Mouse (Mus musculus) left cerebral cortex, postnatal 25 days (tissue): ENCODE measurements at regions not wholly inside any gene's neighbourhood (a gene's known extent, or its start where the extent isn't known, plus 50 kb on each side); places are given as distances from the start of the nearest gene placed in this dataset.

ENCODE experiments used
- DNase-seq, 2 experiments: peaks; one replicate each; pipeline ENCODE4 v3.0.0; 2022; ENCODE audit warnings: low spot score in 2 of 2, mixed read lengths in 1 of 2
- intact Hi-C: fragments of 180-260 bp; cut with DNase I; formaldehyde crosslinking; loops from one replicate; pipeline ENCODE4 v1.15.1; 2025

DNA sequence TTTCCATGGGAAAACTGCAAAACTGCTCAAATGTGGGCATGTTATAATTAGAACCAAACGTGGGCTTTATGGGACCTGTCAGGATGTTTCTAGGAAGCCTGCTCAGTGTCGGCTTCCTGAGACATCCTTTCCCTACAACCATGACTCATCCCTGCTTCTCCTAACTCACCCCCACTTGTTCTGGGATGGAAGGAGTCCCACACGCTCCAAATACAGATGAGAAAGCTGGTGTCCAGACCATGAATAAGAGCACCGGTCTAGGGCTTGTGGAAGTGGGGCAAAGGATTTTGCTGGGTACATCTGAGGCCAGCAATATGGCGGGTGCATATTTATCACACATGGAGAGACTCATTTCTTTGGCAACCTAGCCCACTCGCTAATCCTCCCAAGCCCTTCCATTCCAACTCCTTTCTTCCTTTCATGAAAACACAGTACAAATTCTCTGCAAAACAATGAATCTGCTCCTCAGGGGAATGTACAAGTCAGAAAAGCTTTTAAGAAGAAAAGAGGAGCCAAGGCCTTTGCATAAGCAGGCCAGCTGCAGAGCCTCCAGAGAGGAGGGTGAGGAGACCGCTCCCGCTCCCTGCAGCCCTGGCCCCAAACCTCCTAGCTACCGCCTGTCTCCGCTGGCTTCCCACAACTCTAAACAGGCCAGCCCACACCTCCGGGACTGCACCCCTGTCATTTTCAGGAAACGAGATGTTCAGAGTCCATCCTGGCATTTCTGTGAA is 103.1 kb upstream of the Spred1 start:
- DNase-seq: peak; percentile 56 to 96
- intact Hi-C loops: loop anchor here (1.0 to 2.0 kb wide), 4 partner anchors 43 to 104 kb away; no protein-coding TSS in a partner anchor

DNA sequence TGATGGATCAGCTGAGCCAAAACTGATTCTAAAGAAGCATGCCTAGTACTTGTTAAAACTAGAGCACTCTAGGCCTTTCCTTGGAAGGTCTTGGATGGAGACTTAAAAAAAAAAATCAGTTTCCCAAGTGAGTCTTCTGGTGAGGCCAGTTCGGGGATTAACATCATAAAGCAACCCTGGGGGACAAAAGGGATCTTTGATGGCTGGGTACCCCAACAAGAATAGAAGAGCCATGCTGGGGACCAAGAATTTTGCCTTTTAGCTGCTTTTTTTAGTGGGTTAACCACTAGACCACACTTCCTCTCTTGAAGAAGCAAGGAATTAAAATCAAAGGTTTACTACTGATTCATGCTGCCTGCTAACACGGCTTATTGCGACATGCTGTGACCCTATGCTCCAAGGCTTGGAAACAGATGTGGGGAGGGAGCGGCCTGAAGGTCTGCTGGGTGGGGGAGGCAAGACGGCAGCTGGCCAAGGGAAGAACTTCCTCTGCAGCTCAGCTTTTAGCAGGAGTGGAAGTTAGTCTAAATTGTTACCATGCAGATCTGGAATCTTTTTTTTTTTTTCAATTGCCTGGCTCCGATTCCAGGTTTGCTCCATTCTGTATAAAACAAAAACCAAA is 102.1 kb upstream of the Spred1 start:
- intact Hi-C loops: loop anchor here (1.0 to 2.0 kb wide), 4 partner anchors 44 to 105 kb away; no protein-coding TSS in a partner anchor
- peak; percentile 14 to 56 for DNase-seq

DNA sequence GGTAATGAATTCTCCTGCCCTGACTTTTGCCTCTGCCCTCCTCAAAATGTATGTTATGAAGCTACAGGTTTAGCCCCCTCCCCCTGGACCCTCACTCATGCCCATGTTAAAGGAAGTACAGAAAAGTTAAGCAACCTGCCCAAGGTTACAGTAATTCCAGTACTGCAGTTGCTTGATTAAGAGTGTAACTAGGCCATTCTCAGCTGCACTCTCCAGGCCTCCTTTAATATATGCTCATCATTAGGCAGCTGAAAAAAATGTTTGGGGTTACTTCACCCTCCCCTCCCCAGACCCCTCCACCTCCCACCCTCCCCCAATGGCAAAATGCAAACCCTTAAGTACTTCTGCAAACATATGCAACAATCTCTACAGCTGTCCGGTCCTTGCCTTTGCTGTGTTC is 101.6 kb upstream of the Spred1 start:
- intact Hi-C loops: loop anchor here (2.0 kb wide), 1 partner anchor 45 kb away; no protein-coding TSS in a partner anchor

DNA sequence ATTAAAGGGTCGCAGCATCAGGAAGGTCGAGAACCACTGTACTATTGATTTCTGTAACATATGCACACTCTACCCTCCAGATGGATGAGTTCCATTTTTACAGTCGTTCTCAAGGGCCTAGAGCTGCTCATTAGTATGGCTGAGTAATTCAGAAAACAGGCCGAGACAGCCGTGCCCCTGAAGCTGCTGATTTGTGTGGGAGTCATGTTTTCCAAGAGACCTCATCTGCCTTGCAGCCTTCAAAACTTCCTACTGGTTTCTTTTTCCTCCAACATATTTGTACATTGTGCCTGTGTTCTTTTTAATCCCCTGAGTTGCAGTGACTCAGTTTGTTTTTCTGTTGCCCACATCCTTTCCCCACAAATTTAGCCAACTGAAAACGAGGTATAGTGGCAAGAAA is 99.4 kb upstream of the Spred1 start:
- DNase-seq: peak; percentile 12 to 49
- intact Hi-C loops: no loop called here

More for the DNA sequence above, 101.6 kb upstream of the Spred1 start:
- DNase-seq: no peak

DNA sequence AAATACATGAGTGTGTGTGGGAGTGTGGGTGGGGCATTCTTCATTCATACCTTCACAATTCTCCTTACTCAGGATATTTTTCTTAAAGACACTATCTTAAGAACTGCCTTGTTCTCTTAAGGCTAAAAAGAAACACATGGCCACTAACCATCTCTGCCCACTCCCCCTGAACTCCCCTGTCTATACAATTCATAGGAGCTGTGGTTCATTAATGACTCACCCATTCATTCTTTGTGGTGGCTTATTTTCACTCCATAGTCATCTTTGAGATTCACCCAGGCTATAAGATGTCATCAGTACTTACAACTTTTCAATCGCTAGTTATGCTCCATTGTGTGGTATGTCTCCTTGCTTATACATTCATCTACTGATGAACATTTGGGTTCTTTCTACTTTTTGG is 97.7 kb upstream of the Spred1 start:
- intact Hi-C loops: no loop called here
- DNase-seq: no peak

DNA sequence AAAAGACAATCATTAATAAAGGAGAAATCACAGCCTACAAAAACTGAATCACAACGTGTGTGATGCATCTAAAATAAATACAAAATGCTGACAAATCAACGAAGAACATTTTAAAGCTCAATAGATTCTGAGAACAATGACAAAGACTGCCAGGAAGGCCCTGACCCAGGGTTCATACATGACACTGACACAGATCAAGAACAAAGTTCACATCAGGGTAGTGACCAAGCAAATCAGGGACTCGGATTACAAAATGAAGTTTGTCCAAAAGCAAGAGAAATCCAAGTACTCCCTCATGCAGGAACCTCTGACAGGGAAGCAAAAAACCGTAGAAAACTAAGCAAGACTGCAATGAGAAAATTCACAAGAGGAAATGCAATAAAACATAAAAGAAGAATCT is 94.1 kb upstream of the Spred1 start:
- intact Hi-C loops: no loop called here
- DNase-seq: no peak

DNA sequence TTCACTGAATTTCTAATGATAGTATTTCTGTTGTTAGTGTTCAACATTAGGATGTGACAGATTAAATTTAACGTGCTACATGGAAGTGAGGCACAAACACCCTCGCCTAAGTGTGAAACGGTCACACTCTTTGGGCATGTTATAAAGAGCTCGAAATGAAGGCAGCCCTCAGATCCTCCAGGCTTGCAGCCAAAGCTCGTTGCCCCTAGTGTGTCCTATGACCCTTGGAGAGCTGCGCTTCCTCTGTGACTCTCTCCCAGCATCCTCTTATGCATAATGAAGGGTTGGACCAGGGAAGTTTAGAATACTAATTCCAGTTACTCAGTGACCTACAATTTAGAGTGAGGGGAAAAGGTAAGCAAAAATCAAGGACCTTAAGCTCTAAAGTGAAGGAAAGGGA is 92.4 kb upstream of the Spred1 start:
- intact Hi-C loops: no loop called here
- no peak for DNase-seq

DNA sequence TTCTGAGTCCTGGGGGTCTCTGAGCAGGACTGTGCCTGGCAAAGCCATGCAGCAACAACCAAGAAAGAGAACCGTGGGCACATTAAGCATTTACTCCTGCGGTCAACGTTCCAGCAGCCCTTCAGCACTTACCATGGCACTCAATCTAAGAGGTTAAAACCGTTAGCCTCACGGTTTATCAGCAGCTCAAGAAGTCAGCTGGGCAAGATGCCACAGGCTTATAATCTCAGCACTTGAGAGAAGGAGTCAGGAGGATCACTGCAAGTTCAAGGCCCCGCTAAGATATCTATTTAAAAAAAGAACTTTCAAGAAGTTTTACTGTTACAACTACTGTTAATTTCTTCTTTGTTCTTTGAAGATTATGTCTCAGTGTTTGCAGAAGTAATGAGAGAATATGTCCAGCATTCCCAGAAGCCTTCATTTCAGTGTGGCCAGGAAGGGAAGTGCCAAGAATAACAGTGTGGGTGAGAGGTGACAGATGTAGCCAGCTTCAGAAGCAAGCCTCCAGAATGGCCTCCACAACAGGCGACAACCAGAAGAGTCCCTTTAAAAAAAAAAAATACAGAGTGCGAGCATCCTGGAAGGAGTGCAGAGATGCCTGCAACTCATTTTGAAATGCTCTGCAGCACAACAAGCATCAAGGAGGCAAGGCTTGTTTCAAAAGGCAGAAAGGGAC is 84.8 kb upstream of the Spred1 start:
- DNase-seq: peak in 1 of 2 experiments; percentile 70
- intact Hi-C loops: loop anchor here (5.0 kb wide), 1 partner anchor 86 kb away; the partner anchor contains the start of gene Spred1

DNA sequence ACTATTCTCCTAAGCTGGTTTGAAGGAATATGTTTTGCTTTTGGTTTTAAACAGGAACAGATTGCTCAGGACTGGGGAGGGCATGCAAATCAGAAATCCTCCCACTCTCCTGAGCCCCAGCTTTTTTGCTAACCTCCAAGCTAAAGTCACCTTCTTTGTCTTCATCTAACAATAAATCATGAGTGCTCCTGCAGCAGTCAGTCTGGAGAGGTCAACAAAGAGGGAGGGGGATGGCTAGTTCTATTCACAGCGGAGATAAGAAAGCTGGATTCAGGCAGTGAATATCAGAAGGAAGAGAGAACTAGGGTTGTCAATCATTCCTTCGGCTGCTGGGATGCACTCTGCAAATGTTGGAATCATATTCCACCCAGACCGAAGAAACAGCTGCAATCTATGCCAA is 81.0 kb upstream of the Spred1 start:
- intact Hi-C loops: no loop called here
- DNase-seq: no peak

DNA sequence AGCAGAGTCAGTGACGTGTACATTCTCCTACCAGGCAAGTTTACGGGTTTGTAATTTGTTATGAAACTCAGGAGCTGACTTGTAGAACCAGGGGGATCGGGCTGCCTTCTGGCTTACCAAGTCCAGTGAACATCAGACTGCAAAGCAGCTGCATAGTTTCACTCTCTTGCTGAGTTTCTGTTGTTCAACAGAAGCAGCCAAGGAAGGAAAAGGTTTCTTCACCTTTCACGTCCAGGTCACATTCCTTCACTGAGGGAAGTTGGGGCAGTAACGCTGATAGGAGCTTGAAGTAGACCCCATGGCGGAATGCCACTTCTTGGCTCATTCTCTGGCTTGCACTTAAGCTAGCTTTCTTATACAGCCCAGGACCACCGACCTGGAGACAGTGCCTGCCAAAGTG is 77.3 kb upstream of the Spred1 start:
- intact Hi-C loops: no loop called here
- no peak for DNase-seq

DNA sequence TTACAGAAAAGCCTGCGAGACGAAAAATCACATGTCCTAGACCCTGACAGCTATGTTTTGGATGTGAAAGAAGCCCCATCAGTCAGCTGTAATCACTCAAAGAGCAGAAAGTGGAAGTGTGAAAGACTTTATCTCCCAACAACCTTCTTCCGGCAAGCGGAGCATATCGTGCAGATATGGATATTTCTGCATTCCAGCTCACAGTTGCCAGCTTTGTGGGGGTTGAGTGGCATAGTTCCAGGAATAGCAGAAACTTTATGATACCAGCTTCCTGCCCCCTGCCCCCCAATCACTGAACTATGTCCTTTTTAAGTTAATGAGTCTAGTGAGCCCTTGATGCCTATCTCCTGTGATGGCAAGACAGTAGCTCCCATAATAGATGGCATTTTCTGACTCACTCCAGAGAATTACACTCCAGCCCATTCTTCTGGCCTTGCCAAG is 72.9 kb upstream of the Spred1 start:
- peak in 1 of 2 experiments; percentile 36 for DNase-seq
- intact Hi-C loops: no loop called here

DNA sequence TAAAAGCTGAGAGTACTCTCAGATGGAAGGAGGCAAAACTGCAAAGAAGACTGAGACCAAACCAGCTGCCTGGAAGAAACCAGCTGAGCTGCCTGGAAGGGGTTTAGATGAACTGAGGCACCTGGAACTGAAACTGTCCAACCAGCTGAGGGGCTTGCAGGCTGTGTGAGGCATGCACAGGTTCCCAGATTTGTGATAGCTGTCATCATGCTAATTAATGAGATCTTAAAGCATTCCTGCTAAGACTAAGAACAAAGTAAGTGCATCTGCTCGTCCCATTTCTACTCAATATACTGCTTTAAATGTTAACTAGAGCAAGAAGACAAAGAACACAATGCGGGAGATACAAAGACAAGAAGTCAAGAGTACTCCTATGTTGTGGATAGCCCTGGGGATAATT is 71.1 kb upstream of the Spred1 start:
- no peak for DNase-seq
- intact Hi-C loops: no loop called here

DNA sequence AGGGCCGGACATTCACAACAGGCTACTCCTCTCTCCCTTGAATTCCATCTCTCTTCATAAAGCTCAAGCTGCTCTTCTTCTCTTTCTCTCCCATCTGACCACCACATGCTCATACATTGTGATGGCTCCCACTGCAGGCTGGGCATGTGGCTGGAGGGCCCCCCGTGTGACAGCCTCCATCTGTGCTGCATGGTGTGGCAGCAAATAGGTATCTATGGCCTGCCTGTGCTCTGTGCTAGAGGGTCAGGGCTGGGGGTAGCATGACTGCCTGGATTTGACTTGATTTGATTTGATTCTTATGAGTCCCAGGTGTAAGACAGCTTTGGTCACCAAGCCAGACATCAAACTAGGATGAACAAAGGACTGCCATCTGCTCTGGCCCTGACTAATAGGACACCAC is 57.0 kb upstream of the Spred1 start:
- intact Hi-C loops: no loop called here
- no peak for DNase-seq

DNA sequence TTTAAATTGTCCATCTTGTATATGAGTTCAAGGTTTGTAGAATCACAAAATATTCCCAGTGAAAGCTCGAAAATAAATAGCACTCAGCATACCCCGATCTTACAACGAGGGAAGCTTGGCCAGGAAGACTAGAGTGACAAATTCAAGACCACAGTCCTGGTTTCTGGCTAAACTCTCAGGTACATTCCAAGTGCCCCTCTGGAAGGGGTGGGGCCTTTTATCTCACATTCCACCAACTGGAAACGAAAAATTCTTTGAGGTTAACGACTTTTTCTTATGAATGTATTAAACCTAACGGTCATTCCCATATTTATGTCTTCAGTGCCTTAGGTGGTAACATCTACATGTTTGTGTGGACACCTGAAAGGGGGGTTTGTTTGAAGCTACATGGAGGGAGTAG is 50.8 kb upstream of the Spred1 start:
- no peak for DNase-seq
- intact Hi-C loops: no loop called here

DNA sequence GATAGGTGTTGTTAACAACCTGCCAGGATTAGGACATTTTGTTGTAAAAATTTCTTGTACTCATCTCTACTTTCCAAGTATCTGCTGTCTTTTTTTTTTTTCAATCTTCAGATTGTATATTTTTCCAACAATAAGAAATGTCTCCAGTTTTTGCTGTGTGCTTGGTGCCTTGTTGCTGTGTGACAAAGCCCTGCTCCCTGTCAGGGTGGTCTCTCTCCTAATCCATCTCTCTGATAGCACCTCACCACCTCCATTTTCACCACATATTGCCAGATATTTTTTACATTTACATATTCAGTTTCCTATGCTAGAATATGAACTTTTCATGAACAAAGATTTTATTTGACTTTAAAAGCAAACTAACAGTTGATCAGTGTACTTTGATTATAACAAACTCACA is 50.1 kb upstream of the Spred1 start:
- no peak for DNase-seq
- intact Hi-C loops: no loop called here
